Comparison of ENCODE assay signal across 10 mouse cellular contexts in the genomic region with DNA sequence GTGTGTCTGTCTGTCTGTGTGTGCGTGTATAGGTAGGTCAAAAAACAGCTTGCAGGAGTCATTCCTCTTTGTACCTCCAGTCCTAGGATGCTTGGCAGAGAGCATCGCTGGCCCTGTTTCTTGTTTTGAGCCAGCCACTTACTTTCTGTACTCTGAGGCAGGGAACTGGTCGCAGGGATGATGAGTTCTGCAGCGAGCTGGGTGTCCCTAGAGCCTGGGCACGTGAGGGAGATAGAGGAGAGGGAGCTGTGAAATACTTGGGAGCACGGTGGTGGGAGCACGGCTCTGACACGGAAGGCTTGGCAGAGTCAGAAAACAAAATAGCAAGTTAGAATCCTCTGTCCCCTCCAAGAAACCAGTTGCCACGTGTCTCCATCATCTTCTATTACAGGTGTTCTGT. TPM values are rescaled to one million over a fixed set of nuclear protein-coding genes. Genes with fewer than 3 reads are reported as not detected.
A peak's percentile ranks its signal among the peaks of the same experiment; 100 is the strongest.
DNase-seq lines count a peak whose midpoint lies in the region; ATAC-seq and TF ChIP-seq lines count a peak whose summit lies in the region.
"Had no signal": no experiment of that assay in that cellular context is flagged by ENCODE, and none has a peak within 500 bp of the region (broad histone marks: within the 10 kb centered on the region; RNA-seq: fewer than 3 reads in every experiment).

No protein-coding gene starts in this region.

- DNase-seq in heart, postnatal 4 days: no peak
- DNase-seq in lung, postnatal 36 days: no peak
- no peak for DNase-seq in adrenal gland, postnatal 4 days (ENCODE audit: low spot score in 2 of 2)
- DNase-seq in thymus, postnatal 14 days: no peak

- WGBS in heart, embryonic 15.5 days: 13% methylated on average over 9 of the region's 9 CpGs
- WGBS in embryonic facial prominence, embryonic 12.5 days: 8% methylated on average over 9 of the region's 9 CpGs
- 9% methylated on average over 9 of the region's 9 CpGs for WGBS in hindbrain, embryonic 15.5 days

- peaks cover 7% of the 10 kb centered on the region; the same call in 1 of the 2 replicates for H3K36me3 ChIP-seq in heart, embryonic 15.5 days
- peaks cover 17% of the 10 kb centered on the region for H3K36me3 ChIP-seq in embryonic facial prominence, embryonic 12.5 days
- peaks cover 41% of the 10 kb centered on the region for H3K36me3 ChIP-seq in hindbrain, embryonic 15.5 days
- peaks cover 21% of the 10 kb centered on the region for H3K36me3 ChIP-seq in myocyte (ENCODE audit: control insufficient read depth, insufficient read depth)

- peaks cover 44% of the 10 kb centered on the region for H3K4me1 ChIP-seq in heart, embryonic 15.5 days (replicated peaks)
- H3K4me1 ChIP-seq in embryonic facial prominence, embryonic 12.5 days: peaks cover 34% of the 10 kb centered on the region
- peaks cover 46% of the 10 kb centered on the region for H3K4me1 ChIP-seq in hindbrain, embryonic 15.5 days (replicated peaks)

- no peak overlapping the region for H3K9ac ChIP-seq in heart, embryonic 15.5 days
- H3K9ac ChIP-seq in embryonic facial prominence, embryonic 12.5 days: peak overlapping the region; percentile 3; the same call in 1 of the 2 replicates
- H3K9ac ChIP-seq in hindbrain, embryonic 15.5 days: peak overlapping the region; percentile 69

- H3K4me3 ChIP-seq in heart, embryonic 15.5 days: no peak overlapping the region
- no peak overlapping the region for H3K4me3 ChIP-seq in embryonic facial prominence, embryonic 12.5 days
- peak overlapping the region; percentile 63 for H3K4me3 ChIP-seq in hindbrain, embryonic 15.5 days
- no peak overlapping the region for H3K4me3 ChIP-seq in myocyte
- H3K4me3 ChIP-seq: erythroblast, embryonic 14.5 days had no signal

- peaks cover 20% of the 10 kb centered on the region for H3K79me2 ChIP-seq in myocyte (ENCODE audit: control insufficient read depth, insufficient read depth)

- no peak for TF ChIP-seq POLR2A in myocyte (IDR thresholded peaks at IDR 0.05; ENCODE audit: insufficient read length, low read depth)

- no peak overlapping the region for H3ac ChIP-seq in myocyte (ENCODE audit: control insufficient read depth, insufficient read length)

- peaks cover 29% of the 10 kb centered on the region for H3K27me3 ChIP-seq in heart, embryonic 15.5 days
- peaks cover 54% of the 10 kb centered on the region for H3K27me3 ChIP-seq in embryonic facial prominence, embryonic 12.5 days
- H3K27me3 ChIP-seq in hindbrain, embryonic 15.5 days: no peaks in the 10 kb centered on the region
- H3K27me3 ChIP-seq in myocyte (ENCODE audit: control insufficient read depth, insufficient read depth, insufficient read length): no peaks in the 10 kb centered on the region

- H3K4me2 ChIP-seq in heart, embryonic 15.5 days: peak overlapping the region; percentile 24; the same call in 1 of the 2 replicates
- peak overlapping the region; percentile 73; the same call in 1 of the 2 replicates for H3K4me2 ChIP-seq in embryonic facial prominence, embryonic 12.5 days (replicated peaks)
- peak overlapping the region; percentile 68 for H3K4me2 ChIP-seq in hindbrain, embryonic 15.5 days
- H3K4me2 ChIP-seq in myocyte (ENCODE audit: low read depth): peak overlapping the region; percentile 97

- ATAC-seq in heart, embryonic 15.5 days (replicated peaks; ENCODE audit: insufficient number of reproducible peaks, insufficient read depth, low FRiP score, low read depth): no peak
- no peak for ATAC-seq in embryonic facial prominence, embryonic 12.5 days (ENCODE audit: insufficient number of reproducible peaks, insufficient read depth, low FRiP score, low TSS enrichment)
- ATAC-seq in hindbrain, embryonic 15.5 days (ENCODE audit: low FRiP score, low read depth): no peak

- no peaks in the 10 kb centered on the region for H3K9me3 ChIP-seq in heart, embryonic 15.5 days (replicated peaks)
- H3K9me3 ChIP-seq in embryonic facial prominence, embryonic 12.5 days: no peaks in the 10 kb centered on the region
- H3K9me3 ChIP-seq in hindbrain, embryonic 15.5 days: no peaks in the 10 kb centered on the region

- H3K27ac ChIP-seq in heart, embryonic 15.5 days: no peak overlapping the region
- no peak overlapping the region for H3K27ac ChIP-seq in embryonic facial prominence, embryonic 12.5 days
- H3K27ac ChIP-seq in hindbrain, embryonic 15.5 days (replicated peaks): no peak overlapping the region

TF ChIP-seq in myocyte, 11 proteins besides CTCF, POLR2A, EP300 and RAD21:
- no peak for TF ChIP-seq CEBPB (IDR thresholded peaks at IDR 0.05; ENCODE audit: insufficient read depth, poor library complexity, severe bottlenecking)
- TF ChIP-seq TCF12 (IDR thresholded peaks at IDR 0.05; ENCODE audit: insufficient read depth, poor library complexity, severe bottlenecking): no peak
- TF ChIP-seq USF1 (IDR thresholded peaks at IDR 0.05; ENCODE audit: low read depth): no peak
- no peak for TF ChIP-seq REST (IDR thresholded peaks at IDR 0.05; ENCODE audit: insufficient read depth, insufficient read length)
- no peak for TF ChIP-seq SRF (IDR thresholded peaks at IDR 0.05; ENCODE audit: control insufficient read depth, insufficient read length, low read depth)
- no peak for TF ChIP-seq MYOG (IDR thresholded peaks at IDR 0.05; ENCODE audit: control insufficient read depth in 1 of 3, insufficient read depth in 1 of 3, insufficient read length in 2 of 3, low read depth in 2 of 3)
- no peak for TF ChIP-seq MAX (IDR thresholded peaks at IDR 0.05; ENCODE audit: low read depth)
- TF ChIP-seq MYOD1 (IDR thresholded peaks at IDR 0.05; ENCODE audit: control insufficient read depth in 1 of 3, insufficient read length in 2 of 3, low read depth in 2 of 3): no peak
- no peak for TF ChIP-seq POLR2AphosphoS2 (IDR thresholded peaks at IDR 0.05; ENCODE audit: insufficient read length, low read depth)
- TF ChIP-seq TCF3 (IDR thresholded peaks at IDR 0.05; ENCODE audit: insufficient read length, low read depth): no peak
- no peak for TF ChIP-seq E2F4 (IDR thresholded peaks at IDR 0.05; ENCODE audit: insufficient read depth)
TF ChIP-seq in myocyte: peak in this region for 0.

RNA-seq across cellular contexts. Expression of a gene that starts 8.3 kb away (rescaled TPM):
- 3.5 and 4.8 TPM in 2 replicates for polyA plus RNA-seq in heart, embryonic 15.5 days (2015; fragmentation: Nextera tagmentation; extraction: Ambion mirVana)
- 10 to 100 TPM; 16.5 to 18.2 TPM for total RNA-seq in heart, postnatal 4 days (2021)
- 3.9 and 4.4 TPM in 2 replicates for polyA plus RNA-seq in embryonic facial prominence, embryonic 12.5 days (2016; fragmentation: Nextera tagmentation; extraction: Ambion mirVana)
- polyA plus RNA-seq in hindbrain, embryonic 15.5 days (2015; fragmentation: Nextera tagmentation; extraction: Ambion mirVana): 31.2 and 46.4 TPM in 2 replicates
- polyA plus RNA-seq in myocyte (2012; fragmentation: generic; extraction: Trizol): 40.7 TPM
- total RNA-seq in adrenal gland, postnatal 4 days (2021): 10 to 100 TPM; 10.8 to 13.3 TPM
- total RNA-seq: hematopoietic stem cell, adult 5-6 weeks had no signal

RNA-seq across cellular contexts. Expression of a gene that starts 26.5 kb away (rescaled TPM):
- 43.6 and 45.5 TPM in 2 replicates for polyA plus RNA-seq in heart, embryonic 15.5 days (2015; fragmentation: Nextera tagmentation; extraction: Ambion mirVana)
- 10 to 100 TPM; 66.8 to 67.9 TPM for total RNA-seq in heart, postnatal 4 days (2021)
- polyA plus RNA-seq in embryonic facial prominence, embryonic 12.5 days (2016; fragmentation: Nextera tagmentation; extraction: Ambion mirVana): 125 and 128 TPM in 2 replicates
- 148 and 171 TPM in 2 replicates for polyA plus RNA-seq in hindbrain, embryonic 15.5 days (2015; fragmentation: Nextera tagmentation; extraction: Ambion mirVana)
- polyA plus RNA-seq in myocyte (2012; fragmentation: generic; extraction: Trizol): 22.7 TPM
- total RNA-seq in adrenal gland, postnatal 4 days (2021): 100 to 1,000 TPM in 1 of 2 experiments, 10 to 100 TPM in 1; 99.2 to 105 TPM

RNA-seq across cellular contexts. Expression of a gene that starts 57.5 kb away (rescaled TPM):
- polyA plus RNA-seq in heart, embryonic 15.5 days (2015; fragmentation: Nextera tagmentation; extraction: Ambion mirVana): 11.3 and 12.6 TPM in 2 replicates
- total RNA-seq in heart, postnatal 4 days (2021): 10 to 100 TPM; 22.4 to 22.8 TPM
- 13.4 and 13.9 TPM in 2 replicates for polyA plus RNA-seq in embryonic facial prominence, embryonic 12.5 days (2016; fragmentation: Nextera tagmentation; extraction: Ambion mirVana)
- polyA plus RNA-seq in hindbrain, embryonic 15.5 days (2015; fragmentation: Nextera tagmentation; extraction: Ambion mirVana): 19.8 and 21.3 TPM in 2 replicates
- polyA plus RNA-seq in myocyte (2012; fragmentation: generic; extraction: Trizol): 7.2 TPM
- total RNA-seq in adrenal gland, postnatal 4 days (2021): 10 to 100 TPM; 26.1 to 28.0 TPM

RNA-seq across cellular contexts. Expression of a gene that starts 59.8 kb away (rescaled TPM):
- 0.88 and 2.4 TPM in 2 replicates for polyA plus RNA-seq in heart, embryonic 15.5 days (2015; fragmentation: Nextera tagmentation; extraction: Ambion mirVana)
- 1 to 10 TPM; 1.1 to 2.9 TPM for total RNA-seq in heart, postnatal 4 days (2021)
- polyA plus RNA-seq in embryonic facial prominence, embryonic 12.5 days (2016; fragmentation: Nextera tagmentation; extraction: Ambion mirVana): 10.2 and 13.0 TPM in 2 replicates
- polyA plus RNA-seq in hindbrain, embryonic 15.5 days (2015; fragmentation: Nextera tagmentation; extraction: Ambion mirVana): 99.5 and 107 TPM in 2 replicates
- not detected for polyA plus RNA-seq in myocyte (2012; fragmentation: generic; extraction: Trizol)
- total RNA-seq in adrenal gland, postnatal 4 days (2021): 10 to 100 TPM; 10.5 to 15.2 TPM
- total RNA-seq: hematopoietic stem cell, adult 5-6 weeks had no signal
- polyA plus RNA-seq: erythroblast, embryonic 14.5 days had no signal

Comparison
In these comparisons a context has a peak if more than half of its experiments do, and no peak if none do; other contexts are left out.
1. H3K4me2 ChIP-seq: peak in every context shown above with its lines; median percentile 97 in myocyte; 73 in embryonic facial prominence, embryonic 12.5 days; 68 in hindbrain, embryonic 15.5 days; 24 in heart, embryonic 15.5 days.